Mouse (Mus musculus) liver, adult 2 months (tissue): ENCODE measurements around the gene Lrpap1.

Source experiments
- CTCF ChIP-seq: fragments of 200-500 bp; IDR thresholded peaks from 2 replicates; pipeline ENCODE4 v1.5.1; 2011; ENCODE audit warnings: low read depth, low read length, control low read depth
- POLR2A ChIP-seq: fragments of 200-500 bp; IDR thresholded peaks from 2 replicates; pipeline ENCODE4 v1.6.1; 2011; ENCODE audit warnings: low read length, control low read depth; ENCODE audit not compliant: insufficient read depth; ENCODE audit errors: extremely low read depth

DNA sequence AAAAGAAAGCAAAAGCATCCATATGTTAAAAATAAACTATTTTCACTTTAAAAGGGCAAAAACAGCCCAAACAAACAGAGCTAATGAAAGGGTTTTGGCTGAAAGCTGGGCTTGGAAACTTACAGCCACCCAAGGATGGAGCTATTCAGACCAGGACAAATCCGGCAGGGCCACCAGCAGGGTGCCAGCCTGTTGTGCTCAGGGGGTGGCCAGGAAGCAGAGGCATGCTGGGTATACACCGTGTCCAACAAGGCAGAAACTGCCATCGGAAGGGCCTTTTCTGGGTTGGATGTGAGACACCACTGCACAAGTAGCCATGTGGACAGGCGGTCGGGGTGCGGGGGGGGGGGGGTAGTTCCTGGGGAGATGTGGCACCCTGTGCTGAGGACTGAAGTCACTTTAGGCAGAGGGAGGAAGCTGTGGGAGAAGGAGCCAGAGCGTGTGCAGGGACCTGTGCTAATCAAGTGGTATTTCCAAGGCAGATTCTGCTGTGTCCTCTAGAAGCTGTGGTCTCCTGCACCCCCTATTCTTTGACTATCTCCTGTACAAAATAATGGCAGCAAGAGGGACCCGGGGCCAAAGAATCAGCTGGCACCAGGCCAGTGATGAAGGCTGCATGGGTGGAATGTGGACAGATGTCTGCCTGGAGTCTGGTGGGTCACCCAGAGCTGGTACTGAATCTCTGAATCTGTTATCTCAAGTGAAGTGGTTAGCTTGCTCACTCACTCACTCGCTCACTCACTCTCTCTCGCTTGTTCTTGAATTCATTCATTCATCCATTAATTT, 38.1 kb upstream of the Lrpap1 start:
- no peak for TF ChIP-seq CTCF
- no peak for TF ChIP-seq POLR2A
